Mouse (Mus musculus) lung, adult 2 months (tissue): ENCODE data around the gene Pam16.

Experiments used
- CTCF ChIP-seq: fragments of 200-500 bp; IDR thresholded peaks from 2 replicates; pipeline ENCODE4 v1.5.1; 2011; ENCODE audit warnings: mild to moderate bottlenecking, low read length, control low read depth; ENCODE audit not compliant: insufficient read depth
- POLR2A ChIP-seq: fragments of 200-500 bp; IDR thresholded peaks from 2 replicates; pipeline ENCODE4 v1.6.1; 2011; ENCODE audit warnings: low read depth, mild to moderate bottlenecking, control low read depth, low read length, borderline replicate concordance; ENCODE audit errors: extremely low read depth

DNA sequence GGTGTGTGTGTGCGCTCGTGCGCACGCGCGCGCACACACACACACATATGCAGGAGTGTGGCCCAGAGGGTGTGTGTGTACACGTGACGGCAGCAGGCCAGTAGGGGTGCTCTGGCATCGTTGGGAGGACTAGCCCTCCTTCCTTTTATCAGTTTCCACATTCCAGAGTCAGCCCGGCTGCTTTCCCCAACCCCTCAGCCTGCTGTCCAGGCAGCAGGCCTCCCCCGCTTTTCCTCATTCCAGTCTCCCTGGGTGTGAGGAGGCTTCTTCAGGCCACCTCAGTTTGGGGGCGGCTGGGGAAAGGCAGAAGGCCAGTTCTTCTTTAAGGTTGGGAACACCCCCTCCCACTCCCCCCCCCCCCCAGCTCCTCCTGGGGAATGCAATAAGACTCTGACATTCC lies 17.4 kb upstream of the Pam16 start:
- no peak for TF ChIP-seq CTCF
- TF ChIP-seq POLR2A, result peak; percentile 47; the same call in 1 of the 2 replicates
